Mouse (Mus musculus): ENCODE measurements around the gene Sgms2. TPM values are rescaled to one million over a fixed set of nuclear protein-coding genes. Genes with fewer than 3 reads are reported as not detected.

Sgms2 gene
- polyA plus RNA-seq, 1 experiment from 2014 or later: 1.6 TPM

DNA sequence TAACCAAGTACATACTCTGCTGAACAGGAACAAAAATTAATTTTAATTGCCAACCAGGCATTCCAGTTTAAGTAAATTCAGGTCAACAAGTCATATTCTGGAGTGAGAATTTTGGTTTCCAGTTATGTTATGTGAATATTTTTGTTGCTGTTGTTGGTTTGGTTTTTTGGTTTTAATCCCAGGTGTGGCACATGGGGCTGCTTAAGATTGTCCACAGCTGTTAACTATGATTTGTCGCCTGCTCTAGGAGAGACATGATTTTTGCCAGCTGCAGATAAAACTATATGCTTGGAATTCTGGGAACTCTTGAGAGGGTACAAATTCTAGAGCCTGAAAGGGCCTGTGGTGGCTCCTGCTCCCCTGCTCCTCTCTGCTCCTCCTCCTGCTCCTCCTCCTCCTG is 174.1 kb downstream of the Sgms2 start:
- Histone ChIP-seq H3K36me3 (ENCODE audit: control insufficient read depth, insufficient read depth, low read length) (no peaks in the 10 kb centered on the region), H3K9me3 (ENCODE audit: control insufficient read depth, low read length) (no peaks in the 10 kb centered on the region), H3K4me1 (ENCODE audit: control insufficient read depth, insufficient read depth, low read length) (no peaks in the 10 kb centered on the region), H3K9ac (replicated peaks; ENCODE audit: low read depth, low read length) (no peak overlapping the region), H3K27me3 (ENCODE audit: control insufficient read depth, insufficient read depth, low read length) (0 out of 2 replicates have a peak, but pooled peaks cover 3% of the 10 kb centered on the region), H3K27ac (ENCODE audit: low read depth, low read length) (no peak overlapping the region), H3K4me2 (ENCODE audit: low read depth, low read length) (no peak overlapping the region), H3K4me3 (ENCODE audit: low read depth, low read length) (no peak overlapping the region)
- 95% methylated on average over 1 of the region's 1 CpGs for WGBS
- ATAC-seq (ENCODE audit: low read depth): no peak

DNA sequence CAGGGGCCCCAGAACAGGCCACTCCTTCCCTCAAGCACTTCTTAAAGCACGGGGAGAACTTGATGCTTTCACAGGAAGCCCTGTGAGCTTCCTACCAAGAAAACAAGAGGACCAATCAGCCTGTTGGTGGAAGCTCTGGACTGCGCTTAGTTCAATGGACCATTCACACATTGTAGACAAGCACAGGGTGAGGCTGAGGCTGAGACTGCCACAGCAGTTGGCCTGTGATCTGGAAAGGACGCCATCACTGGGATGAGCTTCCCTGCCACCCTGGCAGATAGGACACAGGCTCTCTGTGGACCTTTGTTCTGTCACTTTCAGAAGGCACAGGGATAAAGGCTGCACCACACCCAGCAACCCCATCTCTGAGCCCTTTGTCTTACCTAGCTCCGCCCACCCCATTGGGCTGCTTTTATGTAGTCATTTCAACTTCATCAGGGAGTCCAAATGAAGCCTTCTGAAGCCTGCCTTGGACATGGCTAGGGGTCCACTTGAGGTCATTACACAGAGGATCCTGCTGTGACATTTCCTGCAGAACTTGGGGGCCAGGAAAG is 175.2 kb downstream of the Sgms2 start:
- no peaks in the 10 kb centered on the region for H3K4me1 ChIP-seq (ENCODE audit: control insufficient read depth, insufficient read depth, low read length)
- no peak overlapping the region for H3K9ac ChIP-seq (replicated peaks; ENCODE audit: low read depth, low read length)
- no peak overlapping the region for H3K27ac ChIP-seq (ENCODE audit: low read depth, low read length)
- H3K9me3 ChIP-seq (ENCODE audit: control insufficient read depth, low read length): no peaks in the 10 kb centered on the region
- WGBS: 28% methylated on average over 4 of the region's 4 CpGs
- ATAC-seq (ENCODE audit: low read depth): peak; percentile 23; the same call in 1 of the 2 replicates
- no peak overlapping the region for H3K4me2 ChIP-seq (ENCODE audit: low read depth, low read length)
- H3K36me3 ChIP-seq (ENCODE audit: control insufficient read depth, insufficient read depth, low read length): no peaks in the 10 kb centered on the region
- no peak overlapping the region for H3K4me3 ChIP-seq (ENCODE audit: low read depth, low read length)
- 0 out of 2 replicates have a peak, but pooled peaks cover 3% of the 10 kb centered on the region for H3K27me3 ChIP-seq (ENCODE audit: control insufficient read depth, insufficient read depth, low read length)

DNA sequence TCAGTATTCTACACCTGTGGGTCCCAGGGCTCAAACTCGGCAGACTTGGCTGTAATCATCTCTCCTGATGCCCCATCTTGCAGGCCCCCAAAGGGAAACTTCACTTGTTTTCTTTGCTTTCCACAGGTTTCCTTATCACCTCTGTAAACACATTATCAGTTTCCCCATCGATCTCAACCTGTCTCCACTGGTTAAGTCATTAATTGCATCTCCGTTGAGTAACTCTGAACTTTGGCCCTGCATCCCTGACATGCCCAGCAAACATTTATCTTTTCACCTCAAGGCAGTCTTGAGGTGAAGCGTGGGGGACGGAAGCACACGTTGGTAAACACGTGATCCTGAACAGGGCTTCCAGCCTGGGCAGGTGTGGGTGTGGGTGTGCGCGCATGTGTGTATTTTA is 178.9 kb downstream of the Sgms2 start:
- H3K9me3 ChIP-seq (ENCODE audit: control insufficient read depth, low read length): no peaks in the 10 kb centered on the region
- H3K27ac ChIP-seq (ENCODE audit: low read depth, low read length): no peak overlapping the region
- WGBS: 92% methylated on average over 9 of the region's 9 CpGs
- no peaks in the 10 kb centered on the region for H3K36me3 ChIP-seq (ENCODE audit: control insufficient read depth, insufficient read depth, low read length)
- H3K9ac ChIP-seq (replicated peaks; ENCODE audit: low read depth, low read length): no peak overlapping the region
- ATAC-seq (ENCODE audit: low read depth): no peak
- no peaks in the 10 kb centered on the region for H3K4me1 ChIP-seq (ENCODE audit: control insufficient read depth, insufficient read depth, low read length)
- 0 out of 2 replicates have a peak, but pooled peaks cover 3% of the 10 kb centered on the region for H3K27me3 ChIP-seq (ENCODE audit: control insufficient read depth, insufficient read depth, low read length)
- no peak overlapping the region for H3K4me2 ChIP-seq (ENCODE audit: low read depth, low read length)
- no peak overlapping the region for H3K4me3 ChIP-seq (ENCODE audit: low read depth, low read length)

DNA sequence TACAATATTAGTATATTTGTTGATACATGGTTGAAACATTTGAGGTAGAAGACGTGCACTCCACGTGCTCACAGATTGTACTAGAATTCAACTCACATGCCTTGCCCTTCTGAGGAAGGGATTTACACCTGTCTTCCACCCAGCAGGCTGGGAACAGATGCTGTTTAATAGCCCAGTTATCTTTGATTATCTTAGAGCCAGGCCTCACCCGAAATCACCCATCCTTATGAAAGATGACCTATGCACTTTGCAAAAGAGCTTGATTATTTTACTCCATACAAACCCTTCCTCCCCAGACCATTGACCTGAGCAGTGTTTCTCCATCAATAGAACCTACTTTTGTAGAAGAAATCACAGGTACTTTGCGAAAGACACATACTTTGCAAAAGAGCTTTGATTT is 180.6 kb downstream of the Sgms2 start:
- Histone ChIP-seq H3K9me3 (ENCODE audit: control insufficient read depth, low read length) (no peaks in the 10 kb centered on the region), H3K9ac (replicated peaks; ENCODE audit: low read depth, low read length) (no peak overlapping the region), H3K4me2 (ENCODE audit: low read depth, low read length) (no peak overlapping the region), H3K4me3 (ENCODE audit: low read depth, low read length) (no peak overlapping the region), H3K27ac (ENCODE audit: low read depth, low read length) (no peak overlapping the region), H3K36me3 (ENCODE audit: control insufficient read depth, insufficient read depth, low read length) (no peaks in the 10 kb centered on the region), H3K27me3 (ENCODE audit: control insufficient read depth, insufficient read depth, low read length) (0 out of 2 replicates have a peak, but pooled peaks cover 3% of the 10 kb centered on the region), H3K4me1 (ENCODE audit: control insufficient read depth, insufficient read depth, low read length) (no peaks in the 10 kb centered on the region)
- ATAC-seq (ENCODE audit: low read depth): no peak
- WGBS: 94% methylated on average over 4 of the region's 4 CpGs

DNA sequence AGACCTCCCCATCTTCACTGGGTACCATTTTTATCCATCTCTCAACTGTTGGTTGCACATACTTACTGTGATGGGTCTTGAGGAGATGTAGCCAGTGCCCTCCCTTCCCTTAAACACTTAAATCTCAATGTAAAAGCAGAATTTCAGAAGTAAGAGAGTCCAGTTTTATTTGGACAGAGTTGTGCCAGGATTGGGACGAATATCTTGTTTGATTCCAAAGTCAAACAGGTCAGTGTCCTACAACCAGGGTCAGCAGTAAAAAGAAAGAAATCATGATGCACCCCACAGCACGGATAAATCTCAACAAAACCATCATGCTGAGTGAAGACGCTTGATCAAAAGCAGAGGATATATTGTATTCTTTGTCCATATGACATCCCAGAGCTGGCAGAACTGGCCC is 183.4 kb downstream of the Sgms2 start:
- no peak overlapping the region for H3K4me2 ChIP-seq (ENCODE audit: low read depth, low read length)
- H3K27me3 ChIP-seq (ENCODE audit: control insufficient read depth, insufficient read depth, low read length): no peaks in the 10 kb centered on the region
- no peak for ATAC-seq (ENCODE audit: low read depth)
- H3K9ac ChIP-seq (replicated peaks; ENCODE audit: low read depth, low read length): no peak overlapping the region
- H3K9me3 ChIP-seq (ENCODE audit: control insufficient read depth, low read length): no peaks in the 10 kb centered on the region
- H3K4me1 ChIP-seq (ENCODE audit: control insufficient read depth, insufficient read depth, low read length): no peaks in the 10 kb centered on the region
- WGBS: 82% methylated on average over 3 of the region's 3 CpGs
- no peak overlapping the region for H3K27ac ChIP-seq (ENCODE audit: low read depth, low read length)
- H3K36me3 ChIP-seq (ENCODE audit: control insufficient read depth, insufficient read depth, low read length): no peaks in the 10 kb centered on the region
- H3K4me3 ChIP-seq (ENCODE audit: low read depth, low read length): no peak overlapping the region

DNA sequence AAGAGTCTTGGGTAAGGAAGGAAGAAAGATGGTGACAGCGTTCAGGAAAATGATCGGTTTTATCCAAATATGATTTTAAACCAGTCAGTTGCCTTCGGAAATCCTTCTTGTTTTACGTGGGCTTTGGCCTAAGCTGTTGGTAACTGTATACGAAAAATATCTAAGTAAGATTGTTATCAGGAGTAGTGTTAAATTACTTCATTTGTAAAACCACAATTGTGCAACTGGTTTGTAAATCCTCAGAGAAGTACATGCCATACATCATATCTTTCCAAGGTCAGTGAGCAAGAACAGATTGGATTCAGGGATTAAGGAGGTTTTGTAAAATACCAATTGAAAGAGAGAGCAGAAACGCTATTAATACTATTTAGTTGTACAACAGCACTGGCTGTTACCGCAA is 185.0 kb downstream of the Sgms2 start:
- no peak overlapping the region for H3K27ac ChIP-seq (ENCODE audit: low read depth, low read length)
- 0 out of 2 replicates have a peak, but pooled peaks cover 3% of the 10 kb centered on the region for H3K4me1 ChIP-seq (ENCODE audit: control insufficient read depth, insufficient read depth, low read length)
- H3K27me3 ChIP-seq (ENCODE audit: control insufficient read depth, insufficient read depth, low read length): no peaks in the 10 kb centered on the region
- no peak overlapping the region for H3K4me3 ChIP-seq (ENCODE audit: low read depth, low read length)
- no peak overlapping the region for H3K9ac ChIP-seq (replicated peaks; ENCODE audit: low read depth, low read length)
- no peaks in the 10 kb centered on the region for H3K36me3 ChIP-seq (ENCODE audit: control insufficient read depth, insufficient read depth, low read length)
- no peak overlapping the region for H3K4me2 ChIP-seq (ENCODE audit: low read depth, low read length)
- WGBS: 92% methylated on average over 7 of the region's 7 CpGs
- no peak for ATAC-seq (ENCODE audit: low read depth)
- H3K9me3 ChIP-seq (ENCODE audit: control insufficient read depth, low read length): no peaks in the 10 kb centered on the region

DNA sequence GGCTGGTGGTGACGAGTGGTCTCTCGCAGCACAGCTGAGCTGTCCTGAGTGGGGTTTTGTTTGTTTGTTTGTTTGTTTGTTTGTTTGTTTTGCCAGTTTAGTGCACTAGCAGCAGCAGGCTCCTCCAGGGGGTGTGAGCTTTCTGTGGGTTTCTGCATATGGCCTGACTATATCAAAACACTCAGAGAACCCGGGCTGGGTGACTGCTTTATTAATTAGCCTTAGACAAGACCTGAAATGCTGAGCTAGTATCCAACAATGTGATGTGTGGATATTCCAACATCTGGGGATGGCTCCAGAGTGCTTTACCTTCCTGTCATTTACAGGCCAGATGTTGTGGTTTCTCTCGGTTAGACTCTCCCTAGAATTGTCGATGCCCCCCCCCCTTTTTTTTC is 187.9 kb downstream of the Sgms2 start:
- ATAC-seq (ENCODE audit: low read depth): no peak; the same call in 1 of the 2 replicates
- WGBS: 18% methylated on average over 5 of the region's 5 CpGs
- H3K27ac ChIP-seq (ENCODE audit: low read depth, low read length): no peak overlapping the region; the same call in 1 of the 2 replicates

DNA sequence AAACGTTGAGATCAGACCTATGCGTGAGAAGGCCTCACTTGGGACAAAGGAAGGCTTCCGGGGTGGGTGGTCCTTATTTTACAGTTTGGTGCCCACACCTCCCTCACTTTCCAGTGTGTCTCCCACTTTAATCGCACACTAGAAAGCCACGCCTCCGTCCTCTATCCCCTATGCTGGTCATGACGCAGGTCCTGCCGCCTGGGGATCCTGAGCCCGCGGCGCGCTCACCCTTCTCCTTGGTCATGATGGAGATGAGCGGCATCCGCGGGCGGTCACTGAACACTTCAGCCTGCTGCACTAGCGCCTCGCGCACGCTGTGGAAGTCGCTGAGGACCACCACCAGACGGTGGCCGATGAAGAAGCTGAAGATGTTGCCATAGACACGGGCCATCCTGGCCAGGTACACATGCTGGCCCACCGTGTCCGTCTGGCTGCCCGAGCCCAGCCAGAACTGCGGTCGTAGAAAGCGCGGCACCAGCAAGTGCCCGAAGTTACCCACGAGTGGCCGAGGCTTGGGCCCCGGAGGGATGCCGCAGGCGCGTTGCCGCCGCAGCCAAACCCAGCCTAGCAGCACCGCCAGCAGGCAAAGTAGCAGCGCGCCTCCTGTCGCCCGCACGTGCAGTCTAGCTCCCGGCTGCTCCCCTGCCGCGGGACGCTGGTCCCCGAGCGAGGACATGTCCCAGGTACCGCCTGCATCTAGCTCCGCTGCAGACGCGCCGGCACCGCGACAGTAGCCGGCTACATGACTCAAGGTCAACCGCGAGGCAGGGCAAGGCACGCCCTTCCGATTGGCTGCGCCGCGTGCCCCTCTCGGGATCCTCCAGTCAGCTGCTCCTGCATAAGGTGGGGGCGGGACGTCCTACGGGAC is 188.5 kb downstream of the Sgms2 start, which contains the start of gene Cyp2u1:
Cyp2u1 (minus strand) TSS at position 776 of the 868 bp plus-strand sequence.
- no peaks in the 10 kb centered on the region for H3K9me3 ChIP-seq (ENCODE audit: control insufficient read depth, low read length)
- H3K9ac ChIP-seq (replicated peaks; ENCODE audit: low read depth, low read length): peak within 1 kb of the TSS; percentile 80
- H3K4me3 ChIP-seq (ENCODE audit: low read depth, low read length): peak within 1 kb of the TSS; percentile 78
- peak within 1 kb of the TSS; percentile 82 for H3K27ac ChIP-seq (ENCODE audit: low read depth, low read length)
- ATAC-seq (ENCODE audit: low read depth): peak; percentile 98
- H3K4me2 ChIP-seq (ENCODE audit: low read depth, low read length): peak within 1 kb of the TSS; percentile 77
- WGBS: under 1% methylated on average over 70 of the region's 71 CpGs
- no peaks in the 10 kb centered on the region for H3K36me3 ChIP-seq (ENCODE audit: control insufficient read depth, insufficient read depth, low read length)
- 0 out of 2 replicates have a peak, but pooled peaks cover 3% of the 10 kb centered on the region for H3K4me1 ChIP-seq (ENCODE audit: control insufficient read depth, insufficient read depth, low read length)
- no peaks in the 10 kb centered on the region for H3K27me3 ChIP-seq (ENCODE audit: control insufficient read depth, insufficient read depth, low read length)

More for the DNA sequence above, 187.9 kb downstream of the Sgms2 start:
- Histone ChIP-seq H3K9me3 (ENCODE audit: control insufficient read depth, low read length) (no peaks in the 10 kb centered on the region), H3K4me2 (ENCODE audit: low read depth, low read length) (peak overlapping the region; percentile 77), H3K4me3 (ENCODE audit: low read depth, low read length) (peak overlapping the region; percentile 78), H3K27me3 (ENCODE audit: control insufficient read depth, insufficient read depth, low read length) (no peaks in the 10 kb centered on the region), H3K9ac (replicated peaks; ENCODE audit: low read depth, low read length) (peak overlapping the region; percentile 80), H3K4me1 (ENCODE audit: control insufficient read depth, insufficient read depth, low read length) (0 out of 2 replicates have a peak, but pooled peaks cover 3% of the 10 kb centered on the region), H3K36me3 (ENCODE audit: control insufficient read depth, insufficient read depth, low read length) (no peaks in the 10 kb centered on the region)

DNA sequence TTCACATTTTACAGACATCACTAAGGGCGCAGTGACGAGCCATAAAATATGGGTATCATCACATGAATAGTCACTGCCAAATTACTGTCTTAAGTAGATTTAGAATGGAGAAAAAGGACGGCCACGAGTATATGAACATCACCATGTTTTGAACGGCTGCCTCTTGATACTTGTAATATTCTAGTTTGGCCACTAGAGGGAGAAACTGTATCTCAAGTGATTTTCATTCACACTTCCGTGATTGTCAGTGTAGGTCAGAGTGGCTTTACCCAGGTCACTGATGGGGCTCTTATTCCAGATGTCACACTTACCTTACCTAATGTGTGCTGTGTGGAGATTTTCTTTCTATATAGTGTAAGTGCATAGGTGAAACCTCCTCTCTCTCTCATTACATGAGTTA is 191.3 kb downstream of the Sgms2 start:
- Histone ChIP-seq H3K4me3 (ENCODE audit: low read depth, low read length) (no peak overlapping the region), H3K9me3 (ENCODE audit: control insufficient read depth, low read length) (no peaks in the 10 kb centered on the region), H3K9ac (replicated peaks; ENCODE audit: low read depth, low read length) (no peak overlapping the region), H3K36me3 (ENCODE audit: control insufficient read depth, insufficient read depth, low read length) (no peaks in the 10 kb centered on the region), H3K4me2 (ENCODE audit: low read depth, low read length) (no peak overlapping the region), H3K27me3 (ENCODE audit: control insufficient read depth, insufficient read depth, low read length) (no peaks in the 10 kb centered on the region), H3K4me1 (ENCODE audit: control insufficient read depth, insufficient read depth, low read length) (0 out of 2 replicates have a peak, but pooled peaks cover 3% of the 10 kb centered on the region), H3K27ac (ENCODE audit: low read depth, low read length) (no peak overlapping the region)
- no peak for ATAC-seq (ENCODE audit: low read depth)
- WGBS: 9% methylated on average over 6 of the region's 6 CpGs

All from neural tube, embryonic 14.5 days (tissue).